Mouse (Mus musculus) embryo, embryonic 11 days (tissue): ENCODE measurements around the gene Cldn22.

ENCODE experiments used
- DNase-seq: peaks from one replicate; pipeline ENCODE4 v3.0.0-alpha.2; 2015

Cldn22 gene

GRCm38 (mm10) chr8:47833944-47834343 lies 9.7 kb downstream of the Cldn22 start:
- no peak for DNase-seq

GRCm38 (mm10) chr8:47843063-47843462 lies 18.8 kb downstream of the Cldn22 start:
- no peak for DNase-seq

- DNase-seq, result no peak
Measured at GRCm38 (mm10) chr8:47843651-47844050, 19.4 kb downstream of the Cldn22 start.

GRCm38 (mm10) chr8:47845956-47846355 lies 21.7 kb downstream of the Cldn22 start:
- peak; percentile 37 for DNase-seq

GRCm38 (mm10) chr8:47847161-47847560 lies 22.9 kb downstream of the Cldn22 start:
- DNase-seq, result no peak

- DNase-seq, result no peak
Measured at GRCm38 (mm10) chr8:47847931-47848330, 23.6 kb downstream of the Cldn22 start.

GRCm38 (mm10) chr8:47849842-47850241 lies 25.6 kb downstream of the Cldn22 start:
- DNase-seq, result no peak

- DNase-seq, result peak; percentile 41
Measured at GRCm38 (mm10) chr8:47851824-47852502, 27.7 kb downstream of the Cldn22 start.

- no peak for DNase-seq
Measured at GRCm38 (mm10) chr8:47852737-47853136, 28.5 kb downstream of the Cldn22 start.

GRCm38 (mm10) chr8:47853356-47853755 lies 29.1 kb downstream of the Cldn22 start:
- DNase-seq, result no peak

- no peak for DNase-seq
Measured at GRCm38 (mm10) chr8:47859259-47859658, 35.0 kb downstream of the Cldn22 start.

GRCm38 (mm10) chr8:47866568-47866967 lies 42.3 kb downstream of the Cldn22 start:
- DNase-seq, result no peak

GRCm38 (mm10) chr8:47867067-47867466 lies 42.8 kb downstream of the Cldn22 start:
- DNase-seq, result peak; percentile 83

- peak; percentile 68 for DNase-seq
Measured at GRCm38 (mm10) chr8:47872361-47873107, 48.3 kb downstream of the Cldn22 start.

- DNase-seq, result no peak
Measured at GRCm38 (mm10) chr8:47874497-47875178, 50.4 kb downstream of the Cldn22 start.
